Mouse (Mus musculus) bone marrow, adult 2 months (tissue): ENCODE measurements around the gene Hps6.

Source experiments
- CTCF ChIP-seq: fragments of 200-500 bp; IDR thresholded peaks from 2 replicates; pipeline ENCODE4 v1.5.1; 2011; ENCODE audit warnings: low read length, control low read depth; ENCODE audit not compliant: control insufficient read depth, insufficient read depth
- POLR2A ChIP-seq: fragments of 200-500 bp; IDR thresholded peaks from 2 replicates; pipeline ENCODE4 v1.6.1; 2011; ENCODE audit warnings: low read depth, mild to moderate bottlenecking, control low read depth, low read length, borderline replicate concordance; ENCODE audit not compliant: control insufficient read depth

GRCm38 (mm10) chr19:45984379-45984778 lies 18.9 kb upstream of the Hps6 start:
- TF ChIP-seq CTCF (no peak), POLR2A (no peak)
